Mouse (Mus musculus) right cerebral cortex, postnatal 25 days (tissue): ENCODE results near the gene Magoh.
A peak's percentile ranks its signal among the peaks of the same experiment; 100 is the strongest.

ENCODE experiments used
- DNase-seq: peaks from one replicate; pipeline ENCODE4 v3.0.0; 2022

The Magoh gene

GRCm38 (mm10) chr4:107879254-107880050 lies at the start of gene Magoh:
Magoh (plus strand) TSS chr4:107879755.
- peak; percentile 95 for DNase-seq

- DNase-seq = peak; percentile 56
These were observed 49.4 kb upstream of the Magoh start for GRCm38 (mm10) chr4:107830189-107830588.

GRCm38 (mm10) chr4:107830821-107831221 lies 48.7 kb upstream of the Magoh start:
- no peak for DNase-seq

GRCm38 (mm10) chr4:107831678-107832077 lies 47.9 kb upstream of the Magoh start:
- no peak for DNase-seq

GRCm38 (mm10) chr4:107833525-107833924 lies 46.0 kb upstream of the Magoh start:
- DNase-seq = no peak

GRCm38 (mm10) chr4:107834643-107835314 lies 44.8 kb upstream of the Magoh start:
- DNase-seq = no peak

GRCm38 (mm10) chr4:107835508-107835909 lies 44.0 kb upstream of the Magoh start:
- DNase-seq = no peak

GRCm38 (mm10) chr4:107836758-107837157 lies 42.8 kb upstream of the Magoh start:
- peak; percentile 67 for DNase-seq

DNA sequence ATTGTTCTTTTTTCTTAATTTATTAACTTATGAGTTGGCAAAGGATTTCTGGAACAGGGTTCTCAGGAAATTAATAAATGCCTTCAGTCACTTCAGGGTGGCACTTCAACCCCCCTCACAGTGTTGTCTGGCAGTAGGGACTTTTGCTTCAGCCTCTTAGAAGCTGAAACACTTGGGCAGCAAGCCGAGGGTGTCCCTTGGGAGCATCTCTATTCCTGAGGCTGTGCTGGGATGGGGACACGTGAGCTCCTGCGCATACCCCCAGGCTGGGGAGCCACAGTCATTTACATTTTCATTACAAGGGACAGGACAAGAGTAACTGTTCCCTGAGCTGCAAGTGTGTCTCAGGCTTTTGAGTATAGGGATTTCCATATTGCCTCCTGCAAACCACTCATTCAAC lies 41.6 kb upstream of the Magoh start:
- no peak for DNase-seq

DNA sequence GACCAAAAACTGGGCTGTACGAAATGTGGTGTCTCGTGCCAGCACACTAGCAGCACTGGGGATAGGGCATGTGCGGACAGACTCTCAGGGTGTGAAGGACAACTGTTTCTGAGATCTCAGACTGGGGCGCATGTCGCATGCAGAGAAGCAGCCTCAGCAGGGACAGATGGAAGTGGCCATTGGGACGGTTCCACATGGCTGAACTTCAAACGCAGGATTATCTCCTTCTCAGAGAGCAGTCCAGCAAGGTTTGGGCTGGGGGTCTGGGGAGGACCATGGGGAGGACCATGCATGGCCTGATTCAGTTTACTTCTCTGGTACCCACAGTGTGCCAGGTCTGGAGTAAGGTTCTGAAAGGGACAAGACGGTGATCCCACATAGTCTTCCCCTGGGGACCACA lies 35.9 kb upstream of the Magoh start:
- no peak for DNase-seq

DNA sequence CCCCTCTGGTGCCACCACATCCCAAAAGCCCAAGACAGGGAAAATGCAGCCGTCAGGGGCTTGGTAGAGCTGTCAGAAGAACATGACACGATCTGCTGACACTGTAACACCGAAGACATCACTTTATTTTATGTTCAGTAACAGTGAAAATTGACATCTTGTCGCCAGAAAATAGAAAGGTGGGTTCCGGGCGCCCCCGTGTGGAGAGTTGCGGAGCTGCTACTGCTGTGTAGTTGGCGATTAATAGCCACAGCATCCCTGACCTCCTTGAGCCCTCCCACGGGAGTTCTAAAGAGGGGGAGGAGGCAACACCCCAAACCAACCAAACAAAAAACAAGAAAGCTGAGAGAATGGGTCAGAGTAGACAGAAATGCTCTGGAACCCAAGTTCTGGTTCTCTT lies 34.6 kb upstream of the Magoh start:
- DNase-seq = peak; percentile 66

- no peak for DNase-seq
These were observed 32.8 kb upstream of the Magoh start for GRCm38 (mm10) chr4:107846795-107847194.

DNA sequence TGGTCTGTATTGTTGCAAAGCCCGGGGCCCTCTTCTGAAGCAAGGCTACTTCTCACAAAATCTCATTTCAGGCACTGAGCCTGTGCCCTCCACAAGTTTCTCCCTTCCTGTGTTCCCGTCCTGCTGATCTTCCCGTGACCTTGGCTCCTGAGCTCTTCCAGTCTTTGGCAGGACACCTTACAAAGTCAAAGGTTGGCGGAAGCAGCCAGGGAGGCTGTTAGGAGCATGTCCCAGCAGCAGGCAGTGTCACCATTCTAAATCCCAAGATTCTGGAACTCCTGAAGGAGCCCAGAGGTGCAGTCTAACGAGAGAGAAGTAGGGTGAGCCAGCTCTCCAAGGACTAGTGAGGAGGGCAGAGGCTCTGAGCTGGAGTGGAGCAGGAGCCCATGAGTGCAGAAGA lies 31.0 kb upstream of the Magoh start:
- DNase-seq = no peak

GRCm38 (mm10) chr4:107849621-107850020 lies 29.9 kb upstream of the Magoh start:
- DNase-seq = no peak

DNA sequence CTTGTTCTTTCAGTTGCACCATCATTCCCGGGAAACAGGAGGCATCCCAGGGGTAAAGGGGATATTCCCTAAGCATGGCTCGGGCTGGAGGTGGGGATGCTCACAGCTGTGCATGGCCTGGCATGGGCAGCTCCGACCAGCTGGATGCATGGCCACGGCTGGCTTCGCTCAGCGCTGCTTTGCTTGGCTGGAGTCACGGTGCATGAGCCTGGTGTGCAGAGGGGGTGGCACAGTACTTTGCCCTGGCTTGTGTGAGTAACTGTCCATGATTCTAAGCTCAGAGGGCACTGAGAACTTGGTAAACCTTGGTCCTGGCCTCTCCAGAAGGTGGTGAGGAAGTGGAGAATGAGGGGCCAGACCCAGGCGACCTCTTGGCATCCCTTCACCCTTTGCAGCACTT lies 29.5 kb upstream of the Magoh start:
- DNase-seq = no peak

- no peak for DNase-seq
These were observed 26.2 kb upstream of the Magoh start for GRCm38 (mm10) chr4:107853333-107853732.

GRCm38 (mm10) chr4:107853836-107854235 lies 25.7 kb upstream of the Magoh start:
- DNase-seq = no peak

DNA sequence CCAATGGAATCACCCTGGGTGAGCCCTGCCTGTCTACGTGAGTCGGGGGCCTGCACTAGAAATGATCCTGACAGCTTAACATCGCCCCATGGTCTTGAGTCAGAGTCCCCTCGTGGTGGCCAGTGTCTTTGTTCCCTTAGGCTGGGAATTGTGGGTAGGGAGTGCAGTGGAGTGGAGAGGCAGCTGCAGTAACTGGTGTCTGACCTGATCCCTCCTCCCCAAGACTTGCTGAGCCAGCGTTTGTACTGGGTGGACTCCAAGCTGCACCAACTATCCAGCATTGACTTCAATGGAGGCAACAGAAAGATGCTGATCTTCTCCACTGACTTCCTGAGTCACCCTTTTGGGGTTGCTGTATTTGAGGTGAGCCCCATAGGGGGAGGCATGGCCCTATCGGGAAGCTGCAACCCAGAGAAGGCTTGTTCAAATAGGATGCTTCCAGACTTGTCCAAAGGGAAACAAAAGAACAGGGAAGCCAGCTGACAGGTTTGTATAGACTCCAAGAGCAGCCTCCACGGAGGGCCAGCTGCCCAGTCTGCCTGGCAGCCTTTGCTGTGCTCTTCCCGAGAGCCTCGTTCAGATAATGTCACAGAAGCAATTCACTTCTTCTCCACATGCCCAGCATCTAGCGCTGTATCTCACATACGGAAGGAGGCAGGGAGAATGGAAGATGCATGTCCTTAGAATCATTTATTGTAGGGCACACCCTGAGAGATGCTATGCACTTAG lies 22.4 kb upstream of the Magoh start:
- no peak for DNase-seq

DNA sequence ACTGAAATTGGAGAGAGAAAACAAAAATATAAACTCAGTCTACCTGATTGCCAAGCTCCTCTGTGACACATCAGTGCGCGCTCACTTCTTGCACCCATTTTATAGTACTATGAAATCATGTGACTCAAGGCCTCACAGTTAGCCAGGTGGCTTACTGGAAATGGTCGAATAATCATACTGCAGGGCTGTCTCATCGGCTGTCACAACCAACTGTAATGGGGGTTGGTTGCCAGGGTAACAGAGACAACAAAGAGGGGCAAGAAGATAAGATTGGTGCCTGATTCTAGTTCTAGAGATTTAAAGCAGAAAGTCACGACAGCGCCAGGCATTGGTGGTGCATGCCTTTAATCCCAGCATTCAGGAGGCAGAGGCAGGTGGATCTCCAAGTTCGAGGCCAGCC lies 20.6 kb upstream of the Magoh start:
- DNase-seq = no peak

- no peak for DNase-seq
These were observed 14.7 kb upstream of the Magoh start for GRCm38 (mm10) chr4:107864866-107865265.

- no peak for DNase-seq
These were observed 2.1 kb downstream of the Magoh start for GRCm38 (mm10) chr4:107881631-107882030.

- DNase-seq = no peak
These were observed 6.8 kb downstream of the Magoh start for GRCm38 (mm10) chr4:107886371-107886770.

GRCm38 (mm10) chr4:107889385-107889730 lies 9.8 kb downstream of the Magoh start:
- DNase-seq = no peak
